Mouse (Mus musculus): ENCODE data around the gene Abhd12b.

DNA sequence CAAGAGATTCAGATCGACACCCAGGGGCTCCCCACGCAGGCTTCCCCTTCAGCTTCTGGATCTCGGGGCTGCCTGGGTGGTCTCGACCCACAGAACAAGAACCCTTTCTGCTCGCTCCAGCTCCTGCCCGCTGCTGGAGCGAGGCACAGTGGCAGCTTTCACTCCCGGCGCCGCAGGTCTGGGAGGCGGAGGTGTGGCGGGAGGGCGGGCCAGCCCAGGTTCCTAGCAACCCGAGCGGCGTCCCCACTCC, 42.9 kb upstream of the Abhd12b start:
- TF ChIP-seq CTCF (IDR thresholded peaks at IDR 0.05; ENCODE audit: borderline replicate concordance, insufficient read depth, low read depth, low read length) (no peak), POLR2A (IDR thresholded peaks at IDR 0.05; ENCODE audit: borderline replicate concordance, insufficient read depth, low read length) (no peak)
